Mouse (Mus musculus) layer of hippocampus, adult 18-20 months (tissue): ENCODE measurements around the gene Gm14393. TPM values are rescaled to one million over a fixed set of nuclear protein-coding genes. Genes with fewer than 3 reads are reported as not detected.
"Not testable (repeated sequence)": the region's sequence is repeated elsewhere in the genome, so short reads cannot be mapped to it uniquely, and the experiment has no call there.

Source experiments
- DNase-seq, 2 experiments: peaks; one replicate each; pipeline ENCODE4 v3.0.0; 2022; ENCODE audit warnings: low spot score in 2 of 2
- long read RNA-seq: library from polyadenylated mRNA; stranded (forward); transcript quantifications from one replicate; pipeline ENCODE4 v2.0.0, GENCODE M21; 2021
- total RNA-seq, 2 experiments: library from RNA; stranded (reverse); gene quantifications; 2 replicates each; pipeline ENCODE4 v1.2.3; 2021

Gm14393 gene
- 1 to 10 TPM in 1 of 2 experiments, not detected in 1; 1.4 TPM for total RNA-seq
- long read RNA-seq, result 0 reads

GRCm38 (mm10) chr2:175067681-175068261, at the start of gene Gm14393:
Gene Gm14393 (minus strand): TSS chr2:175067781.
- not testable (repeated sequence) for DNase-seq

DNA sequence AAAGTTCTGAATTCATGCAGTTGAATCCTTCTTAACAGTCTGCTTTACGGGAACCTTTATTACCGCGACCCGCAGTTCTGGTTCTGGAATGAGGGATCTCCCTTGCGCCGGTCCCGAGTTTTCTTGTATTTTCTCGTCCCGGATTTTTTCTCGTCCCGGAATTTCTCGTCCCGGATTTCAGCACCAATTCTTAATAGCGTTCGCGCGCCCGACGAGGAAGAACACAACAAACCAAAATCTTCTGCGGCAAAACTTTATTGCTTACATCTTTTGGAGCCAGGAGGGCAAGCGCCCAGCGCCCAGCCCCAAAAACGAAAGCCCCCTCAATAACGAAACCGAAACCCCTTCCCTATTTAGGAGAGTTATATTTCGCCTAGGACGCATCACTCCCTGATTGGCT, 23.3 kb downstream of the Gm14393 start:
- DNase-seq, result not testable (repeated sequence)

Other genes with a start within 250 kb of the Gm14393 start
- gene Gm14444, start 57.5 kb downstream of the Gm14393 start, total RNA-seq, result 1 to 10 TPM in 1 of 2 experiments, under 1 TPM in 1; 0.81 to 1.9 TPM
- gene Gm14399, start 74.2 kb upstream of the Gm14393 start, total RNA-seq, result 10 to 100 TPM; 19.8 to 22.8 TPM
- gene Gm14443, start 108.1 kb upstream of the Gm14393 start, total RNA-seq, result 1 to 10 TPM; 5.3 to 6.5 TPM
- gene Gm14391, start 139.1 kb upstream of the Gm14393 start, total RNA-seq, result 100 to 1,000 TPM in 1 of 2 experiments, 10 to 100 TPM in 1; 90.9 to 102 TPM
- 10 to 100 TPM in 1 of 2 experiments, 1 to 10 TPM in 1; 3.9 to 14.0 TPM for gene Gm14440, start 207.3 kb upstream of the Gm14393 start, total RNA-seq